Mouse (Mus musculus) heart, adult 18-20 months (tissue): ENCODE measurements around the gene Pdk1. TPM values are rescaled to one million over a fixed set of nuclear protein-coding genes. Genes with fewer than 3 reads are reported as not detected.
A peak's percentile ranks its signal among the peaks of the same experiment; 100 is the strongest.

ENCODE experiments used
- DNase-seq, 2 experiments: peaks; one replicate each; pipeline ENCODE4 v3.0.0; 2021 to 2022; ENCODE audit warnings: mixed read lengths in 1 of 2
- long read RNA-seq, 2 experiments: library from polyadenylated mRNA; stranded (forward); transcript quantifications; one replicate each; pipeline ENCODE4 v2.0.0; 2021
- total RNA-seq, 2 experiments: library from RNA; stranded (reverse); gene quantifications; 2 replicates each; pipeline ENCODE4 v1.2.3; 2021

The Pdk1 gene
- 100 to 1,000 TPM; 177 to 179 TPM for total RNA-seq
- long read RNA-seq, experiment 1, full-length matches to known transcripts, result 63 of 87 reads
- long read RNA-seq, experiment 1, partial matches to known transcripts, result 9 of 87 reads
- long read RNA-seq, experiment 1, other reads (novel, unspliced or antisense), result 15 of 87 reads
- long read RNA-seq, experiment 2, full-length matches to known transcripts, result 23 of 41 reads
- long read RNA-seq, experiment 2, partial matches to known transcripts, result 16 of 41 reads
- long read RNA-seq, experiment 2, other reads (novel, unspliced or antisense), result 2 of 41 reads

DNA sequence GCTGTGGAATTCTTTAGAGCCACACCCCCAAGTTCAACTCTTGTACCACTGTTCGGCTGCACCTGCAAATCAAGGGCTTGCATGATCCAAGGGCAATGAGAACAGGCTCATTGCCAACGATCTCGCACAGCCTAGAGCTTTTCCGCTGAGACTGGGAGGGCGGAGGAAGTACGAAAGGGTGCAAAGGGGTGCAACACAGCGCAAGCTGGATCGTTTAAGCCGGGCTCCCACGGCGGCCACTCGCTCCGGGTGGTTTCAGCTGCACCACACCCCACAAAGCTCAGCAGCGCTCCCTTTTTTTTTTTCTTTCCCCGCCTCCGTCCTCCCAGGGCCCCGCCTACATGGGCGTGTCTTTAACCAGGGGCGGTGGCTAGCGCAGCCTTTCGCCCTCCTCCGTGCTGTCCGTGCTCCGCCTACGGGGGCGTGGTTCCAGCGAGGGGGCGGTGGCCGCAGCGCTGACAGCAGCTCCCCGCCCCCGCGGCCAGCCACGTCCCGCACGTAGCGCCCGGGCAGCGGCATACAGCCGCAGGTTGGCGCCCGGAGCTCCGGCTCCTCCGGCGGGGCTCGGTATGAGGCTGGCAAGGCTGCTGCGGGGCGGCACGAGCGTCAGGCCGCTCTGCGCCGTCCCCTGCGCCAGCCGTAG, at the start of gene Pdk1:
Pdk1 (plus strand) TSS at position 424 of the 643 bp plus-strand sequence.
- DNase-seq, result peak; percentile 99

DNA sequence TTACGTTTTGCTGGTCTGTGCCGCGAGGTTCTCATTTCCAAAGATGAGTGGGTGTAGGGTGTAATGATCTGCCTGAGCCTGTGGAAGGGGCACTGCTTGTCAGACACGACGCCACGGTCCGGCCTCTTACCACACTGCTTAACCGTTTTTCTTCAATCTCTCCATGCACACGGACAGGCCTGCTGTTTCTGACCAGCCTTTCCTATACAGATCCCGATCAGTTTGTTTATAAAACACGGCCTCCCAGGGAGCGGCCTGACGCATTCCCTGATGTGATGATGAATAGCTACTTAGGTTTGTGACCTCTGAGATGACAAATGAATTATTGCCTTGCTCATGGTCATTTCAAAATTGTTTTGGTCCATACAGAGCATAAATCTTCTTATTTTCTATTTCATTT, 48.9 kb upstream of the Pdk1 start:
- DNase-seq, result no peak

DNA sequence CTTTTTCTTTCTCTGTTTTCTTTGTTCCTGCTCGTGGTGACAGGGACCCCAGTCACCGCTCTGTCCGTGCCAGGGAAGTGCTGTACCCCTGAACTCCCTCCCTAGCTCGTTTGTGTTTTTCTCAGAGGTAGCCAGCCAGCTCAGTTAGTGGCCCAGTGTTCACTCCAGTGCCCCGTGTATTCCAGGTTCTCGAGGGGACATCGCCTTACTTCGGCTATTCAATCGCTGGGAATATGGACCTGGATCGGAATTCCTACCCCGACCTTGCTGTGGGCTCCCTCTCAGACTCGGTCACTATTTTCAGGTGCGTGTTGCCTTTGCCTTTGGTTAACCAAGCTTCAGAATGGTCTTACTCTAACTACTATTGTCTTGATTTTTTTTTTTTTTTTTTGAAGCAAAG, 45.3 kb upstream of the Pdk1 start:
- DNase-seq, result no peak

DNA sequence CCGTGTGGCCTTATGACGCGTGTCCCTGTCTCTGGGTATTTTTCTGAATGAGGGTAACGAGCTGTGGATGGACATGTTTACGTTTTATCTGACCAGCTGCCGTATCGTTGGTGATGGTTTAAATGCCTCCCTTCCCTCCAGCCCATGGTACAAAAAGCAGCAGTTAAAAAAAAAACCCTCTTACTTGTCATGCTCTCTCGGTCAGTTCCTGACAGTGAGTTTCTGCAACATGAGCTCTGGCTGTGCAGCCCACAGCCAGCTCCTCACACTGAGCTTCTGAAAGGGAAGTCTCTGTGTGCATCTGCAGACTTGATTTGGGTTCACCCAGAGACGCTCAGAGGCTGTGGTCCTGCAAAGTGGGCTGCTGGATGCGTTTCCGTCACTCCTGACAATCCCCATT, 44.1 kb upstream of the Pdk1 start:
- DNase-seq, result no peak

DNA sequence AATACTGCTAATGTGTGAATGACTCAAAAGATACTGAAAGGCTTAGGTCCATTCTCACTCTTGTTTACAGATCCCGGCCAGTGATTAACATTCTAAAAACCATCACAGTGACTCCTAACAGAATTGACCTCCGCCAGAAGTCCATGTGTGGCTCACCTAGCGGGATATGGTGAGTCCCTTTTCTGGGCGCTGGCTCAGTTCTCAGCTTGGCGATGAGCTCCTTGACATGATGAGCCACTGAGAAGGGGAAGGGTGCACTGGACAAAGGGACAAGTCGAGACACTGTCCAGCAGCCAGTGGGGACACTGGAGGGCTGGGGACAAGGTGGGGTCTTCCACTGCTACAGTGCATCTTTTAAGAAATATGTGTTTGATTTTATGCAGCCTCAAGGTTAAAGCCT, 39.4 kb upstream of the Pdk1 start:
- no peak for DNase-seq

DNA sequence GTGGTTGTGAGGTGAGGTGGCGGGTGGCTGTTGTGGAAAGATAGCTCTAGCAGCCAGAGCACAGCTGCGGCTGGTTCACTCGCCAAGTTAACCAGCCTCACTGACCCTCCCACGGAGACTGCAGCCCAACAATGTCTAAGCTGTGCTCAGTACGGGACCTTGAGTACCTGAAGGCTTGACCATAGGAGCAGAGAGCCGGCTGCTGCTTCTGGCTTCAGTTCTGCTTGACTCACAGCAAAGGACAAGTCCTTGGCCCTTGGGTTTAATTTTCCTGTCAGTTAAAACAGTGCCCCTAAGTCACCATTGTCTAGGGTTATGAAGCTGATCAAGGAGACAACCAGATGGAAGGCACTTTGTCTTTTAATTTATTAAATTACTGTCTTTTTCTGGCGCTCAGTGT, 38.7 kb upstream of the Pdk1 start:
- DNase-seq, result no peak

DNA sequence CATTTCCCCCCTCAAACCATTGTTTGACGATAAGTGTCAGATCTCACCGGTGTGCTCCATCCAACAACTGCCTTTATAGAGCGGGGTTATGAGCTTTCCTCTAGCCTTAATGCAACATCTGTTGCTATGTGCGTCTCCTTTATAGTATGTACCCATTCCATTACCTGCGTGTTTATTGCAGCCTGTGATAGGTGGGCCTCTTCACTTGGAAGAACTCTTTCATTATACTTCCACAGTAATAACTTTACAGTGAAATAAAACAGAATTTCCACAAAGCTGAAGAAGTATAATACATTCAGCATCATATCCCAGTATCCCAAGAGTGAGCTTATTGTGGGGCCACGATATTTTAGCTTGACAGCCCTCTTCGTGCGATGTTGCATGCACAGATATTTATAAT, 37.5 kb upstream of the Pdk1 start:
- DNase-seq, result no peak

DNA sequence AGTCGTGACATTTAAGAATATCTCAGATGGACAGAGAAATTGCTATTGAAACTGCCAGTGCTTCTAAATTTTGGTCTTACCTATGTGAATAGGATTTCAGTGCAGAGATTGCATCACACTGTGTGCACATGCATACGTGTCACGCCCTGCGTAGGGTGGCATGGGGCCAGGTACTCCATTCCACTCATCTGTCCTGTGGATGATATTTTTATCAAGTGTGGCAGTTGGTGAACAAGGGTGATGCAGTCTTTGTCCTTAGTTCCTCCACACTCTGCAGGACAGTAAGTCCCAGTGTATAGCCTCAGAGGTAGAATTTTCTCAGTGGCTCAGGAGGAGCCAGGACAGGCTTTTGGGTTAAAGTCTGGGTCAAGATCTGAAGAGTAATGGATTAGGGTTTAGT, 36.8 kb upstream of the Pdk1 start:
- DNase-seq, result no peak

DNA sequence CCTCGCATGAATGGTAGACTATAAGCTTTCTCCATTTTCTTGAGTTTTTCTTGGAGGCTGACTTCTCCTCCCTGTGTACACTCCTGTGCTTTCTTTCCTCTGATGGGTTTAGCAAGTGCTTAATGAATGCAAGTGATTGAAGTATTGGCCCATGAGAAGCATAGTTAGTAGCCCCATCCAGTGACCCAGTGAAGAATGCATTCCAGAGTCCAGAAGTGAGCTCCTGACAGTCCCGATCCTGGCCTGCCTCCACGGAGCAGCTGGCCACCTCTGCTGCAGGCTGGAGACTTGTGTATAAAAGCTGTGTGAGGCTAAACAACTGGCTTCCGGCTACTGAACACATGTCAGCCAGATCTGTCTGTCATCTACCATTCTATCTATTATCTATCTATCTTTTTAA, 35.8 kb upstream of the Pdk1 start:
- peak; percentile 18 to 24 for DNase-seq

DNA sequence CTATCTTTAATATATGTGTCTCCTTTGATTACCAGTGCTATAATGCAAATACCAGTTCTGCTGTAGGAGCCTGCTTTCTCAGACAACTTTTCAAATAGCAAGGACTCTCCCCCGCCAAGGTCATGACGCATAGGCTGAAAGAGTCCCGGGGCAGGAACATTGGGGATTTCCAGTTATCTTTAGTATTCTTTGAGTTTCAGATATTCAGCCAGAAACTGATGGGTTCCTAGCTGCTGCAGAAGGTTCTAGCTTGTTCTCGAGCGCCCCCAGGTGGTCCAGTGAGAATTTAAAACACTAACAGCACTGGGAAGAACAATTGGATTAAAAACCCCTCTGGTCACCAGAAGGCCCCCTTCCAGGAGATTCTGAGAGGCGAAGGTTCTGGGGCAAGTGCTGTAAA, 35.2 kb upstream of the Pdk1 start:
- DNase-seq, result peak; percentile 47 to 88

DNA sequence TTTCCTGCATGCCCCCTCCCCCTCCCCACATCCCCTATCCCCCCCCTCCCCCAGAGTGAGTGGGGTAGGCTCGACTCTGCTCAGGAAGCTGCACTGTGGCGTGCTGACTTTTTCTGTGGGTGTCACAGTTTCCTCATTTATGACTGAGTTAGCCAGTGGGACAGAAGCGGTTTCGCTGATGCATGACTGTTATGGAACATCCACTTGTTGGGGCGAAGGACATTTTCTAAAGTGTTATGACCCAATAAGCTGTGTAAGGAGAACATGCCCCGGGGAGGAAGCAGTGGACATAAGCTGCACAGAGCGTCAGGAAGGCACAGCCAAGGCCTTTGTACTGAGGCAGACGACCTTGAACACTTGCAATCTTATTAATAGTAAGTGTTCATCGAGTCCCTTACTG, 29.7 kb upstream of the Pdk1 start:
- DNase-seq, result peak; percentile 14 to 45

DNA sequence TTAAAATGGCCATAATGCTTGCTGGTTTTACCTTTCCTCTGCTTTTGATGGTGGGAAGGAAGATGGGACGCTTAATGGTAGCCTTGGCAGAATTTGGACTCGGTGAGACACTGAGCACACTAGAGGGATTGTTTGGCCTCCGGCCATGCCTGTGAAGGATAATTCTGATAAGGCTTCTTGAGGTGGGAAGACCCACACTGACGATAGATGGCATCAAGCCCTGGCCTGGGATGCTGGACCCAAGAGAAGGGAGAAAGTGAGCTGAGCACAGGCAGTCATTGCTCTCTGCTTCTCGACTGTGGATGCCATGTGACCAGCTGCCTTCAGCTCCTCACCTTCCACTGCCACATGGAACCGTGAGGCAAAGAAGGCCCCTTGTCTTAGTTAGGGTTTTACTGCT, 28.1 kb upstream of the Pdk1 start:
- DNase-seq, result no peak

DNA sequence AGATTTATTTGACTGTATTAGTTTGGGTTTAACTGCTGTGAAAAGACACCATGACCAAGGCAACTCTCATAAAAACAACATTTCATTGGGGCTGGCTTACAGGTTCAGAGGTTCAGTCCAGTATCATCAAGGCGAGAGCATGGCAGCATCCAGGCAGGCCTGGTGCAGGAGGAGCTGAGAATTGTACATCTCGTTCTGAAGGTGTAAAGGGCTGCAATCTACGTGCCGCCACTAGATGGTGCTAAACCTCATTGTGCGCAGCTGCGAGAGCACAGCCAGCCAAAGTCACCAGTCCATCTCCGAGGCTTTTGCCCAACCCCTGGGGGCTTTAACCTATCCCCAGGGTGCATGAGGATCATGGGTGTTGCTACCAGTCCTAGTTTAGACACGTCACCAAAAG, 20.9 kb upstream of the Pdk1 start:
- peak; percentile 47 to 72 for DNase-seq

DNA sequence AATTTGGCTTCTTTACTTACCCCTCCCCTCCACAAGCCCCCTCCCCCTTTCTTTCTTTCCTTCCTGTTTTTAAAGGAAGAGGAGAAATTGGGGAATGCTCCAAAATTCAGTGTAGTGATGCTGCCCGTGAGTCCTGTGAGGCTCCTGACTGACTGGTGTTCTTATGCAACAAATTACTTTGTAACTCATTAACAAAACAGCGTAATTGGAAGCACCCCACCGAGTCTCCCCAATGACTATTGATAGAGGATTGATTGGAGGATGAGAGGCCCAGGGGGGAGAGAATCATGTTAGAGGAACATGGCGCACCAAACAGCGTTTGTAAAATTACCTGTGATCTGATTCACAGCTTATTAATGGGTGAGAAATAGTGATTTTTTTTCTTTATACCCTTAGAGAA, 17.9 kb upstream of the Pdk1 start:
- no peak for DNase-seq

DNA sequence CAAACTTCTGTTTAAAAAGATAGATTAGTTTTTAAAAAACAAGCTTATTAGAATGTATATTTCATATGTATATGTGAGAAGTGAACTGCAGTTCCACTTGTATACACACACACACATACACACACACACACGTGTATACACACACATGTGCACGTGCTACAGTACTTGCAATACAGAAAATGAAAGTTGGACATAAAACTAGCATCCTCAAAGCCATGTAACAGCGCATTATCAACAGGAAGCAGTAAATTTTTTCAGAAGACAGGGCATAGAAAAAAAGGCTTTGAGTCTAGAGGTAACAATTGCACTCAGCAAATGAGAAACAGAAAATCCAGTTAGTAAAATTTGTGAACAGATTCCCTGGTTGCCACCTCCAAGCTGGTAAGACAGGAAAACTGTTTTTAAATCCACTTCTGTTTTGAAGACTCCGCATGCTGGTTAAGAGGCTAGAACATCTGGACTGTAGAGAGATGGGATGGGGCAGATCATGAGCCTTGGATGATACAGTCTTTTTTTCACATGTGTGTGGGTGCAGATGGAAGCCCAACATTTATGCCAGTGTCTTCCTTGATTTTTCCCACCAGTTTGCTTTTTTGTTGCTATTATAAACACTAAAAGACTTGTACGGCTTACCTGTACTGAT, 9.4 kb upstream of the Pdk1 start:
- DNase-seq, result no peak

DNA sequence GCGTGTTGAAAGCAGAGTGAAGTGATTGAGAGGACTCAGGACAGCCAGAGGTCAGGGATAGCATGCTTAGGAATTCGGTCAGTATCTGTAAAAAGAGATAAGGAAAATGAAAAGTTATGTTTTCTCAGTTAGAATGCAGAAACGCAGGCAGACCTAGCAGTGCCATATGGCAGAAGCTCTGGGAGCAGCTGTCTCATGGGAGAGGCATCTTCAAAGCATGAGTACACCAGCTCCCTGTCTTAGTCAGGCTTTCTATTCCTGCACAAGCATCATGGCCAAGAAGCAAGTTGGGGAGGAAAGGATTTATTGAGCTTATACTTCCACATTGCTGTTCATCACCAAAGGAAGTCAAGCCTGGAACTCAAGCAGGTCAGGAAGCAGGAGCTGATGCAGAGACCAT, 8.0 kb upstream of the Pdk1 start:
- no peak for DNase-seq

DNA sequence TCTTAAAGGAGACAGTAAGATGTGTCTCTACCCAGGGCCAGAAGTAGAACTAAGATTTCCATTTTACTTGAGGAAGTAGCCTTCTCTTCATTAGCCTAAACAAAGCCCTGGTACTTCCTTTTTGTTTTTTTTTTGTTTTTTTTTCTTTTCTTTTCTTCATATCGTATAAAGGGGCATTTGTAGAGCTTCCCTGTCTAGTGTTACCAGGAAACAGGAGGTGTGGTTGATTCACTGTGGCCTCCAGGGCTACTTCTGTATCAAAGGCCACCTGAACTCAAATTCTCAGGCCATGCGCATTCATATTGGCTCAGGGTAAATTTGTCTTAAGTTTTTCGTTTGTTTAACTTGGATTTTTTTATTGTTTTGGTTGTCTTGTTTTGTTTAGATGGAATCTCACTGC, 7.1 kb upstream of the Pdk1 start:
- no peak for DNase-seq

DNA sequence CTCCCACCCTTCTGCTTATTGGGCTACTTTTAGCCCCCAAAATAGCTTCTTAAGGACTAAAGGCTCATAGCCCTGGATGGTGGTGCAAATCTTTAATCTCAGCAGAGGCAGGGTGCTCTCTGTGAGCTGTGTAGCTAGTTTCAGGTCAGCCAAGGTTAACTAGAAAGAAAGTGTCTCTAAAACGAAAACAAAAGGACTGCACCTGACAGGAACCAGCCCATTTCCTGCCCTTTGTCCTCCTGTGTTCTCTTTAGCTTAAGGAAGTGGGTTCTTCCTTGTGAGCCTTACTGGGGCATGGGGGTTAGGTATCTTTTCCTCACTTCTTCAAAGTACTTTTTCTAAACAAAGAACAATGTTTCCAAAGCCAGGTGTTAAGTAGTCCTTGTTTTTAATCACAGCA, 6.5 kb upstream of the Pdk1 start:
- DNase-seq, result peak in 1 of 2 experiments; percentile 29

DNA sequence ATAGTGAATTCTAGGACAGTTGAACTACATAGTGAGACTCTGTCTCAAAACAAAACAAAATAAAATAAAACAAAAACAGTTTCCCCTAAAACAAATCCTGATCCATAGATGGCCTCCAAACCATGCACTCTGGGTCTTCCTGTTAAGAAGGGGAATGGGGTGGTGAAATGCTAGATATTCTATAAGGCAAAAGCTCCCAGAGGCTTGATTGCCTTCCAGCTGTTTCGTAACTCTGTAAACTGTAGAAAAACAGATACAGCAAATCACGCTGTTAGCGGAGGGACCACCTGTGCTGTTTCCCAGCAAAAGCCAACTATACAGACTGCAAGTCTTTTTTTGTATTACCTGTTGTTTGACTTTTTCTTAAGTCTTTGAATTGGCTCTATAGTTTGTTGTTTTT, 6.0 kb upstream of the Pdk1 start:
- no peak for DNase-seq

DNA sequence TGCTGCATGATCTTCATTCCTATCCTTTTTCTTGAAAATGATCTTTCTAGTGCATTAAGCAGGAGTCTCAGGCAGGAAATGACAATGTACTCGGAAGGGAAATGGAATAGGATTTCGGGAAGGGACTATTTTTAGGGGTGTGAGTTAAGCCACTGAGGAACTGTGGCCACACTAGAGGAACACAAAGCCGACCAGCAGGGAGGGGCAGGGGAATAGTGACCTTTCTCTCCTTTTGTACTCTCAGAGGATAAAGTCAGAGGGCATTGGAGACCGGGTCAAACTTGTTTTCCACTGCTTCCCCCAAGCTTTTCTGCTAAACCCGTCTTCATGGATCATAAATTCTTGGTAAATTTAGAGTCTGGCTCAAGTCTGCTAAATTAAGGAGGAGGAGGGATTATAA, 5.5 kb upstream of the Pdk1 start:
- peak; percentile 53 to 74 for DNase-seq

DNA sequence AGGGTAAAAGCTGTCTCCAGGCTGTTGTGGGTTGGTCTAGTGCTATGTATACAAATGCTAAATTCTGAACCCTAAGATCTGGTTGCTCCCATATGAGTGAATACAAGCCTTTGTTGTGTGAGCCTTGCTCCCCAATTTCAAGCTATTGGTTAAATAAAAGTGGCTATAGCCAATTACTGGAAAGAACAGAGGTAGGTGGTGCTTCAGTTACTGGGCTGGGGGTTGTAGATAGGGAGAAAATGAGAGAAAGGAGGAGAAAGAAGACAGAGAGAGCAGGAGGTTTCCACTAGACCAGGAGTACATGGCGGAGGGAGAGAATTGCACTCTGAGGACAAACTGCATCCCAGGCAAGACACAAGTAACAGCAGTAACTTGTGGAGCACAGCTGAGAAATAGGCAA, 4.8 kb upstream of the Pdk1 start:
- DNase-seq, result no peak

DNA sequence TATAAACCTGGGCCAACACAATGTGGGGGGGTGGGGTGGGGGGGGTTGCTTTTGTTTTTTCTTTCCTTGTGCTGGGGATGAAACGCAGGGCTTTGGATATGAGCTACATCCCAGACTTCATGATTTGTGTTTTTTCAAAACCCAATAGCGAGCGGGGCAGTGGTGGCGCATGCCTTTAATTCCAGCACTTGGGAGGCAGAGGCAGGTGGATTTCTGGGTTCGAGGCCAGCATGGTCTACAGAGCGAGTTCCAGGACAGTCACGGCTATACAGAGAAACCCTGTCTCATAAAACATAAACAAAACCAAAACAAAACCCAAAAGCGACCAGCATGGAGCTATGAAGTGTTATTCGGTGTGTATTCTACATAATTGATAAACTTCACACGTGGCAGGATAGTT, 883 bp upstream of the Pdk1 start:
- DNase-seq, result no peak

DNA sequence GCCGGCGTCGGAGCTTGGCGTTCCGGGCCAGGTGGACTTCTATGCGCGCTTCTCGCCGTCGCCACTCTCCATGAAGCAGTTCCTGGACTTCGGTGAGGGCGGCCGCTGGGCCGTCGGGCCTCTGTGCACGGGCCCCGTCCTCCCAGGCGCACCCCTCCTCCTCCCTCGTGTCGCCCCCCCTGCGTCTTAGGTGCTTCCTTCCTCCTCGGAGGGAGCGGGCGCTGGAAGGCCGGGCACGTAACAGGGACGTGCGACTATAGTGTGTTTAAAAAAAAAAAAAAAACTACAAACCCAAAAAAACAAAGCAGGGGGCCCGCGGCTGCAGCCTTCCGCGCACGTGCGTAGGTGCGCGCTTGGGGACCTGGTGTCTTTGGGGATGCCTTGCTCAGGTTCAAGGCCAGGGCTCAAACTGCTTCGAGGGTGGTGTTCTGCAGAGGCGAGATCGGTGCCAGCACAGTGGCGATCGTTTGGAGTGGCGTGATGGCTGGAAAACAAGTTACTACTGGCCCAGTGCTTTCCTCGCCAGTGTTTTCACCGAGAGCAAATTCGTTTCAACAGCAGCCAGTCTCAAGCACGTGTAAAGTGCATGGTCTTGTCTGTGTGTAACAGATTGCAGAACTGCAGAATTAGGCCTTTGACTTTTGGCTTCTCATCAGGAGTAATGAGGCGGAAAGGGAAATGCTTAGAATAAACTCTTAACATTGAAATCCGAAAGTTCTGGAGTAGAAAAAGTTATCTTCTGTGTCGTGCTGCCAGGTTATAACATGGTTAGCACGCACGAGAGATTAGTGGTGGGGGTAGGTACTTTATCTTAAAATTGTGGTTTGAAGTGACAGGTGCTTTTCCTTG, 674 bp downstream of the Pdk1 start:
- DNase-seq, result peak; percentile 62
